ENCODE assay signal across 11 mouse cellular contexts in the genomic region with DNA sequence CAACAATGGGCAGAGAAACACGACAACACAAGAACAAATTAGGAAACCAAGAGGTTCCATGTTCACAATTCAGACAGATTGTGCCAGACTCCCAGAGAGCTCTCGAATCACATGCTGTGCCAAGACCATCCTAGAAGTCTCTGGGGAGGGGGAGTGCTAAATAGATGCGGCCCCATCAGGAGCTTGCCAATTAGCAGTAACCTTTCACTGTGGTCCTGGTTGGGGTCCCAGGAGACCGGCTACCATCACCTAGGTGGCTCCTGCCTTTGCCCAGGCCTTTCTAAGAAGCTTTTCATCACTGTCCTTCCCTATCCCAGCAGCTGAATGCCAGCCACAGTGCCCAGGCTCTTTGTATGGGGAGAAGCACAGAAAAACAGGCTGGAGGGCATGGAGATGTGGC. TPM values are rescaled to one million over a fixed set of nuclear protein-coding genes. Genes with fewer than 3 reads are reported as not detected.
DNase-seq lines count a peak whose midpoint lies in the region; ATAC-seq and TF ChIP-seq lines count a peak whose summit lies in the region.
"Had no signal": no experiment of that assay in that cellular context is flagged by ENCODE, and none has a peak within 500 bp of the region (broad histone marks: within the 10 kb centered on the region; RNA-seq: fewer than 3 reads in every experiment).

No protein-coding gene starts in this region.

- peak; percentile 56 for DNase-seq in cerebellum, adult 9-10 months
- no peak for DNase-seq in cerebellum, adult 8-10 months
- no peak for DNase-seq in liver, embryonic 14.5 days (ENCODE audit: low read depth in 3 of 3, low spot score in 3 of 3)
- DNase-seq in embryo, embryonic 9.5 days (ENCODE audit: extremely low spot score) = no peak

- H3K9me3 ChIP-seq in megakaryocyte, embryonic 14.5 days = no peaks in the 10 kb centered on the region
- no peaks in the 10 kb centered on the region for H3K9me3 ChIP-seq in liver, embryonic 14.5 days (ENCODE audit: control insufficient read depth, low read length)
- H3K9me3 ChIP-seq: lung, embryonic 15.5 days had no signal

- TF ChIP-seq POLR2A in olfactory bulb, adult 2 months (IDR thresholded peaks at IDR 0.05; ENCODE audit: insufficient read depth, low read depth, low read length) = no peak

- 74% methylated on average over 4 of the region's 4 CpGs for WGBS in liver, embryonic 14.5 days (ENCODE audit: insufficient replicate concordance)
- WGBS in olfactory bulb, adult 2 months = 33% methylated on average over 4 of the region's 4 CpGs

- peaks cover 80% of the 10 kb centered on the region for H3K36me3 ChIP-seq in megakaryocyte, embryonic 14.5 days (replicated peaks; ENCODE audit: low read length)
- H3K36me3 ChIP-seq in liver, embryonic 14.5 days (replicated peaks; ENCODE audit: control insufficient read depth, insufficient read depth, low read depth) = no peaks in the 10 kb centered on the region; the same call in 1 of the 2 replicates
- H3K36me3 ChIP-seq: lung, embryonic 15.5 days had no signal

- no peak for ATAC-seq in megakaryocyte, adult 5-6 weeks (ENCODE audit: poor library complexity, severe bottlenecking)
- ATAC-seq in liver, embryonic 14.5 days (ENCODE audit: insufficient read depth) = no peak
- ATAC-seq in inflammation-experienced regulatory T-cells, adult 6 months = no peak

- peak overlapping the region; percentile 81 for H3K4me3 ChIP-seq in megakaryocyte, embryonic 14.5 days (replicated peaks)
- H3K4me3 ChIP-seq in liver, embryonic 14.5 days (ENCODE audit: insufficient read depth in 1 of 2, low read depth in 2 of 2, low read length in 2 of 2) = no peak overlapping the region
- no peak overlapping the region for H3K4me3 ChIP-seq in olfactory bulb, adult 2 months (ENCODE audit: insufficient read depth, low read depth, low read length)
- H3K4me3 ChIP-seq: lung, embryonic 15.5 days had no signal

- H3K4me2 ChIP-seq in liver, embryonic 14.5 days (ENCODE audit: low read depth) = peak overlapping the region; percentile 59

- peak overlapping the region; percentile 33 for H3K9ac ChIP-seq in liver, embryonic 14.5 days (replicated peaks)
- H3K9ac ChIP-seq: lung, embryonic 15.5 days had no signal

- peaks cover 99% of the 10 kb centered on the region for H3K4me1 ChIP-seq in megakaryocyte, embryonic 14.5 days
- peaks cover 26 to 47% of the 10 kb centered on the region in 2 experiments for H3K4me1 ChIP-seq in liver, embryonic 14.5 days (replicated peaks; ENCODE audit: control insufficient read depth in 2 of 2, insufficient read depth in 2 of 2, low read length in 1 of 2)
- peaks cover 33% of the 10 kb centered on the region for H3K4me1 ChIP-seq in olfactory bulb, adult 2 months (ENCODE audit: control insufficient read depth, insufficient read depth, low read length)

- peak overlapping the region; percentile 62 for H3K27ac ChIP-seq in liver, embryonic 14.5 days
- H3K27ac ChIP-seq in olfactory bulb, adult 2 months (ENCODE audit: insufficient read depth, low read depth, low read length) = peak overlapping the region; percentile 61
- H3K27ac ChIP-seq: lung, embryonic 15.5 days had no signal

- H3K27me3 ChIP-seq in megakaryocyte, embryonic 14.5 days (replicated peaks) = no peaks in the 10 kb centered on the region
- H3K27me3 ChIP-seq in liver, embryonic 14.5 days (ENCODE audit: control insufficient read depth, insufficient read depth, low read length) = no peaks in the 10 kb centered on the region

- TF ChIP-seq EP300 in liver, embryonic 14.5 days (IDR thresholded peaks at IDR 0.05; ENCODE audit: low read depth) = no peak

- no peak for TF ChIP-seq CTCF in liver, embryonic 14.5 days (IDR thresholded peaks at IDR 0.05; ENCODE audit: low read depth)
- TF ChIP-seq CTCF in olfactory bulb, adult 2 months (IDR thresholded peaks at IDR 0.05; ENCODE audit: insufficient read depth, low read depth, low read length) = no peak

RNA-seq across cellular contexts. Expression of a gene that starts 8.5 kb away (rescaled TPM):
- 0.54 TPM in 1 of 2 replicates, not detected in the other for polyA plus RNA-seq in megakaryocyte, embryonic 14.5 days (2012; ENCODE audit: insufficient read depth, low replicate concordance)
- total RNA-seq in megakaryocyte, adult 5-6 weeks (2015) = not detected in 2 replicates
- total RNA-seq in megakaryocyte, adult 5-6 weeks (2017) = not detected in 2 replicates
- polyA plus RNA-seq in liver, embryonic 14.5 days (2012; rRNA removed) = not detected in 2 replicates
- not detected in 2 replicates for polyA plus RNA-seq in liver, embryonic 14.5 days (2014; fragmentation: Nextera tagmentation; extraction: Ambion mirVana)
- polyA plus RNA-seq in olfactory bulb, adult 2 months (2012; ENCODE audit: insufficient read depth, insufficient read length, low replicate concordance, missing spikeins) = not detected in 2 replicates
- not detected for polyA plus RNA-seq in inflammation-experienced regulatory T-cells, adult 6 months (2017; shearing (Covaris generic))
- total RNA-seq: adrenal gland, adult 8-10 months; layer of hippocampus, adult 18-20 months had no signal
- polyA plus RNA-seq: lung, embryonic 15.5 days had no signal

RNA-seq across cellular contexts. Expression of a gene that starts 45.7 kb away (rescaled TPM):
- polyA plus RNA-seq in megakaryocyte, embryonic 14.5 days (2012; ENCODE audit: insufficient read depth, low replicate concordance) = 10.6 and 40.8 TPM in 2 replicates
- total RNA-seq in megakaryocyte, adult 5-6 weeks (2015) = 1.2 and 2.1 TPM in 2 replicates
- 0.20 and 0.62 TPM in 2 replicates for total RNA-seq in megakaryocyte, adult 5-6 weeks (2017)
- polyA plus RNA-seq in liver, embryonic 14.5 days (2012; rRNA removed) = 5.7 and 6.0 TPM in 2 replicates
- polyA plus RNA-seq in liver, embryonic 14.5 days (2014; fragmentation: Nextera tagmentation; extraction: Ambion mirVana) = 3.7 and 4.4 TPM in 2 replicates
- 194 TPM in 1 of 2 replicates, not detected in the other for polyA plus RNA-seq in olfactory bulb, adult 2 months (2012; ENCODE audit: insufficient read depth, insufficient read length, low replicate concordance, missing spikeins)
- polyA plus RNA-seq in inflammation-experienced regulatory T-cells, adult 6 months (2017; shearing (Covaris generic)) = 1 to 10 TPM; 2.4 to 3.9 (median 2.4) TPM
